Mouse (Mus musculus): ENCODE data around the gene Eif5a. TPM values are rescaled to one million over a fixed set of nuclear protein-coding genes. Genes with fewer than 3 reads are reported as not detected.

The Eif5a gene
- total RNA-seq, 2 experiments from 2014 or later, result 431 to 468 TPM

DNA sequence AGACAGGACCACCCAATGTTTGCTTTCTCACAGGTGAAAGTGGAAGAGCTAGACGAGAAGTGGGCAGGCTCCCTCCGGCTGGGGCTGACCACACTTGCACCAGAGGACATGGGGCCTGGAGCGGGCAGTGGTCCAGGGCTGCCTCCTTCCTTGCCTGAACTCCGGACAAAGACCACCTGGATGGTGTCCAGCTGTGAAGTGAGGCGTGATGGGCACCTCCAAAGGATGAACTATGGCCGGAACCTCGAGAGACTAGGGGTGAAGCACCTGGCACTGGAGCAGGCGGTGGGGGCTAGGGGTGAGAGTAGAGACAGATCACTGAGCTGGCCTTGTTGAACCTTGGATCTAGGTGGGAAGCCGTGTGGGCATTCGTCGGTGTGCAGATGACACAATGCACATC, 13.1 kb downstream of the Eif5a start:
- no peak for DNase-seq (ENCODE audit: low spot score in 2 of 2)

DNA sequence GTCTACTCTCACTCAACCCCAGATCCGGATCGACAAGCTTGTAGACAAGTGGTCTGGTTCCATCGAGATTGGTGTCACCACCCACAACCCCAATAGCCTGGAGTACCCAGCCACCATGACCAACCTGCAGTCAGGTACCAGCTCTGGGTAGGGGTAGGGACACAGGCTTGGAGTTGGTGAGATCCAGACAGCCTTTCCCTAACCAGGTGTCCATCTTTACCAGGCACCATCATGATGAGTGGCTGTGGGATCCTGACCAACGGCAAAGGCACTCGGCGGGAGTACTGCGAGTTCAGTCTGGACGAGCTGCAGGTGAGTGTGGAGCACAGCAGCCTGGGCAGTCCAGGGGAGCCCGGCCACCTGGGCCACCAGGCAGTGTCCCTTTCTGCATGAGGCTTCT, 17.4 kb downstream of the Eif5a start:
- no peak for DNase-seq (ENCODE audit: low spot score in 2 of 2)

DNA sequence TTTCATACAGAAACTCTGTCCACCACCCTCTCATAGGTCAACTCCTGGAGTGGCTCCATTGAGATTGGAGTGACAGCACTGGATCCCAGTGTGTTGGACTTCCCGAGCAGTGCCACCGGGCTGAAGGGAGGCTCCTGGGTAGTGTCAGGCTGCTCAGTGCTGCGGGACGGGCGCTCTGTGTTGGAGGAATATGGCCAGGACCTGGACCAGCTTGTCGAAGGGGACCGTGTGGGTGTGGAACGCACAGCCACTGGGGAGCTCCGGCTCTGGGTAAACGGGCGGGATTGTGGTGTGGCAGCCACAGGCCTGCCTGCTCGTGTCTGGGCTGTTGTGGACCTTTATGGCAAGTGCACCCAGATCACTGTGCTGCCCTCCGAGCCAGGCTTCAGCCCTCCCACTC, 18.8 kb downstream of the Eif5a start:
- no peak for DNase-seq (ENCODE audit: low spot score in 2 of 2)

DNA sequence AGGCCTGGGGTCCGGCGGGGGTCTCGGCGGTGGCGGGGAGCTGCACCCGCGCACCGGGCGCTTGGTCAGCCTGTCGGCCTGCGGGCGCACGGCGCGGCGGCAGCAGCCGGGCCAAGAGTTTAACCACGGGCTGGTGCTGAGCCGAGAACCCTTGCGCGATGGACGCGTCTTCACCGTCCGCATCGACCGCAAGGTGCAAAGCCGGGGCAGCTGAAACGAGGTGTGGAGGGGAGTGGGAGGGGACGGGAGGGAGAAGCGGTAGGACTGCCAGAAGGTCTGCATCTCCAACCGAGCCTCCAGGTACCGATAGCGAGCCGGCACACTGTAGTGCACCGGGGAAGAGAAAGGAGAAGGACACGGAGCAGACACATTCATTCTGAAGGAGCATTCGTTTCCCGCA, 19.8 kb downstream of the Eif5a start:
- DNase-seq (ENCODE audit: low spot score in 2 of 2), result peak in 1 of 2 experiments; percentile 23

DNA sequence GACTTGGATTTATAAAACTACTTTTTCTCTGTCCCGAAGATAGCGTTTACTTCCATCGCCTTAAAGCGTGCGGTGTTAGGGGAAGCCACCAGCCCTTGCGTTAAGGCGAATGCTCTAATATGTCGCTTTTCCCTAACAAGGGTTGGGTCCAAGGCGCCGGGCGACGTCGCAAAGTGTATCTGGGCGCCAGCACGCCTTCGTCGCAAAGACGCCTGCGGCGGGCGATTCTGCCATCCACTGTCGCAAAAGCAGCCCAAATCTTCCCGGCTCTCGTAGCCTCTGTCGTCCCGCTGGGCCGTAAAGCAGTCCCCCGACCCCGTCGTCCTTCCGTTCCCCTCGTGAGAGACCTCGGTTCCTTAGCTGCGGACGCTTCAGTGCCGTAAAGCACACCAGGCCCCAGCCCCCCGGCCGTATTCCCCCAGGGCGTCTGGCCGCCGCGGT, 20.3 kb downstream of the Eif5a start:
- DNase-seq (ENCODE audit: low spot score in 2 of 2), result peak; percentile 93 to 97

DNA sequence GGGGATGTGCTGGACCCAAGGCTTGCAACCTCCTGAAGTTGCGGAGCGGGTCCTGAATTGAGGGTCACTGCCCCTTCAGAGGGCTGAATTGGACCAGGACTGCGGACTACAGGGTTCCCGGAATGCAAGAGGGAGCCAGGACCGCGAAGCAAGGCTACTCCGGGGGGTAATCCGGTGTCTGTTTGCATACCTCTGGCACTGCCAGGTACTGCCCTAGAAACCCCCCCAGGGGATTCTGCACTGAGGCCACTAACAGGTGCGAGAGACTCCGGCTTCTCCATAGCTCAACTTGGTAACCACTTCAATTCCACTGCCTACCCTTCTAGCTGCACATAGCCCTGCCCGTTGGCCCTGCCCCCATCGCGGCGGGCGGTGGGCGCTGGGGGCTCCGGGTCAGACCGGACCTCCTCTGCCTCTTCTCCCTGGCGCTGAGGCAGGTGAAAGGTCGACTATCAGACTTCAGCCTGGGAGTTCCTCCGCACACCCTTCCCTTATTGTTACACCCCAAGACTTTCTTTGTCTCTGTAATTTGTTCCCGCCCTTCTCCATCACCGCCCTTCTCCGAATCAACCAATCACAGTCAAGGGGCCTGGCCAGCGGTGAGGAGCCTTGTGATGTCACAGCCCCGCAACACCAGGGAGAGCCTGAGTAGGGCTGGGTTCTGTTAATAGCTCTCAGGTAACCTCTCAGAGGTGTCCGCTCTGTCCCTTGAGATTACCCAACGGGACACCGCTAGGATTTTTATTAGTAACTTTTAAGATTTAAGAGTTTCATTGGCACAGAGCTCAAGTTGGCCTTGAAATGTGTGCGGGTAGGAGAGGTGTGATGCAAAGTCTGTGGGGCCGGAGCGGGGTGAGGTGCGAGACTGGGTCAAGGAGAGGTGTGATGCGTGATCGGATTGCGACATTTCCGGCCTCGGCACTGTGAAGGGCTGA, 21.0 kb downstream of the Eif5a start, which contains the start of the genes 2810408A11Rik and Neurl4:
TSS of gene 2810408A11Rik (minus strand) at position 517 of the 935 bp plus-strand sequence.
TSS of gene Neurl4 (plus strand) at position 602 of the 935 bp plus-strand sequence.
- DNase-seq (ENCODE audit: low spot score in 2 of 2), result peak; percentile 82 to 89

DNA sequence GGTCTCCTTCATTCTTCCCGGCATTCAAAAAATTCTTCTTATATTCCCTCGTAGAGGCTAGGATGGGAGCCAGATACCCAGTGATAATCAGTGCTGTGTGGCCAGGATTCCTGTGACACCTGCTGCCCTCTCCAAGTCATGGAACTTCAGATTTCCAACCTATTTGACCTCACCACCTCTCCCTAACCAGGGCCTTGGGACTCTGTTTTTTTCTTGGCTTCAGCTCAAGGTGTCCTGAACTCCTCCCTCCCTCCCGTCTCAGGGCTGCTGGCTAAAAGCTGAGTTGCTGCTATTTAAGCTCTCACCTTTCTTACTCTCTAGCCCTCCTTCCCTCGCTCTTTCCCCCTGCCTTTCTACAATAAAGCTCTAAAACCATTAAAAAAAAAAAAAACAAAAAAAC, 21.9 kb downstream of the Eif5a start:
- no peak for DNase-seq (ENCODE audit: low spot score in 2 of 2)

DNA sequence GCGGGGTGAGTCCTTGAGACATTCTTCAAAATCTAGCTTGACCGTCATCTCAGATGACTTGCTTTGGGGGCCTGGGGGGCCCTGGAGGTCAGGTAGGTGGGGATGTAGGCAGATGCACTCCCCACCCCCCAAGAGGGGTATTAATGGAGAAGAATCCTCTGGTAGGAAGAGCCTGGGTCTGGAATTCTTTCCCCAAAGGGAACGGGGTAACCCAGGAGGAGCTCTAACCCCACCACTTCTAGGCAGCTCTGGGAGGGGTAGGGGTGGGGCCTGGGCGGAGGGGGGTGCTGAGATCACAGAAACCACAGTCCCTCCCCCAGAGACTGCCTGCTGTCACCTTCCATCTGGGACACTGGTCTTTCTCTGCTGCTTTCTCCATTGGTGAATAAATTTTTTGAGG, 26.5 kb downstream of the Eif5a start, which contains the start of gene Acap1:
TSS of gene Acap1 (minus strand) at position 249 of the 400 bp plus-strand sequence.
- DNase-seq (ENCODE audit: low spot score in 2 of 2), result no peak

DNA sequence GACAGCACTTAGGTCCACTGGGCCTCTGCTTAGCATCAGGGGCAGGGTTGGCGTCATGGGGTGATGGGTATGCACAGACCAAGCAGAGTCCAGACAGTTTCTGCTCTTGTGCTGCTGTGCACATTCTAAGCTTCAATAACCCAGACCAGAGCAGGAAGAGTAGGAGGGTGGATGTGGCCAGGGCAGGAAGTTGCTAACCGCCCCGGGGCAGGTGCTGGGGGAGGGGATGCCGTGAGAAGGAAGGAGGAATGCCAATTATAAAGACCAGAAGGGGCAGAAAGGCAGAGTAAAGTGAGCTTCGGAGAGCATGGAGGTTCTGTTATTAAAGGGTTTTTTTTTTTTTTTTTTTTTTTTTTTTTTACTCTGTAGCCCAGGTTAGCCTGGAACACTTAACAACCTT, 27.1 kb downstream of the Eif5a start:
- DNase-seq (ENCODE audit: low spot score in 2 of 2), result no peak

DNA sequence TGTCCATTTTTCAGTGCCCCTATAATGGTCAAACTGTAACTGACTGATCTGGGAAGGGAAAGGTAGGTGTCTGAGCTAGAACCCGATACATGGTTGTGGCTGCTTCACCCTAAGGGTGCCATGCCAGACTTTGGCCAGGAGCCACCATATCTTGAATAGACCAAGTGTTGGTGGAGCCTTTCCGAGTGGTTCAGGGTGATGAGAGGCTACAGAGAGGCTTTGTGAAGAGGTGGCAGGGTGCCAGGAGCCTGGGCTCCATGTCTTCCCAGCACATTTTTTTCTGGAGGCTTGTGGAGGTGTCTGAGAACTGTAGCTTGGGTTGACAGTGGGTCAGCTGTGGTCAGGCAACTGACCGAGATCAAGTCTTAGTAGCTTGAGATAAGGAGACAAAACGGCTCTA, 30.3 kb downstream of the Eif5a start:
- DNase-seq (ENCODE audit: low spot score in 2 of 2), result peak in 1 of 2 experiments; percentile 32

DNA sequence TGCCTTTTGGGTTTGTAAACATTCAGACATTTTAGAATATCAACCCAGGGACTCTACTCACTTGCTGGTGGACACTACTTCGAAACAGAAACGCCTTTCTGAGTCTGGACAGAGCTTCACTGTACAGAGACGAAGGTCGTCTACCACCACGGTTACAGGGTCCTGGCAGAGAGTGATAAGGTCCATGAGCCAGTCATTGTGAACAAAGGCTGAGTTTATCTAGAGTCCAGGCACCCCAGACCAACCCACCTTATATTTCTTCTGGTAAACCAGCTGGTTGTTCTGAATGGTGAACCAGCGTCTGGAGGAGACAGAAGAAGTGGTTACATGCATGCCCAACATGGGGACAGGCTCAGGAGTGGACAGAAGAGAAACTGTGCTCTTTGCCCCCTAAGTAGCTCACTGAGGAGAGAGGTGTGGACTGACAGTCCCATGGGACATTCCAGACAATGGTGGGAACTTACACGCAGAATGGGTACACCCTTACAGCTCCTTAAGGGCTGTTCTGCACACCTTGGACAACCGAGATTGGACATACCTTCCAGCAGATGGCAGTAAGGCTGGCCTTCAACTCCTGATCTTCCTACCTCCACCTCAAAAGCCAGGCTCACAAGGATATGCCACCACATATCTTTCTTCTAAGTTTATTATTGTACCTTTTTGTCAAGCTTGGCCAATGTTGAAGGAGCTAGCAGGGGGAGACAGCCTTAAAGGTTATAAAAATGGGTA, 34.7 kb downstream of the Eif5a start:
- DNase-seq (ENCODE audit: low spot score in 2 of 2), result no peak

DNA sequence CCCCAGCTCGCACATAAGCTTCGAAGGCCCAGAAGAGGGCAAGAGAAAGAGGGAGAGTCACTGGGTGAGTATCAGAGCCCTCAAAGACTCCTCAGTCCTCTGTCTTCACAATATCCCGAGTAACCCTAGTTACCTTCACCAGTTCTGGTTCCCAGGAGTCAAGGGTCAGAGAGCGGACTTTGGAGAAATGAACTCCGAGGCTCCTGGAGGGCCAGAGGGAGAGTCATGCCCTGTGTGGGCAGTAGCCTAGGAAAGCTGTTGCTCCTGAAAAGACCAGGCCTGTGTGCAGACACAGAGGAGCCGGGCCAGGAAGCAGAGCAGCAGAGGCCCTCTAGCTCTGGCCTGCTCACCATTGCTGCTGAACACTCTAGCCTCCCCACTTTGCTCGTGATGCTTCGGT, 37.1 kb downstream of the Eif5a start:
- DNase-seq (ENCODE audit: low spot score in 2 of 2), result no peak

DNA sequence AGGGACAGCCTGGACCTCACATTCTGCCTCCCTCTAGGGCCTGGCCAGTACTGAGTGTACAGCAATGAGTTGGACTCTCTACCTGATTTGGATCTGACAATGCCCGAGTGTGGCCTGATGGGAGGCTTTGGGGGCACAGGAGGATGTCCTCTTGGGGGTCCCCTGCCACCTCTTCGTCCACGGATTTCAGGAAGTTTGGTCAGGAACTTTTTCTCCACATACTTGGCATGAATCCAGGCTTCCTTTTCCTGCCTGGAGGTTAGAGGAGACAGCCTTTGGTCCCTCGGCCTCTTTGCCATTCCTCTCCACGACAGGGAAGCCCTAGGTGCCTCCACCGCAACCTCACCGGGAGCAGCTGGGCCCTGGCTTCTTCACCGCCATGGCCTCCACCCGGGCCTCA, 37.5 kb downstream of the Eif5a start:
- DNase-seq (ENCODE audit: low spot score in 2 of 2), result no peak

DNA sequence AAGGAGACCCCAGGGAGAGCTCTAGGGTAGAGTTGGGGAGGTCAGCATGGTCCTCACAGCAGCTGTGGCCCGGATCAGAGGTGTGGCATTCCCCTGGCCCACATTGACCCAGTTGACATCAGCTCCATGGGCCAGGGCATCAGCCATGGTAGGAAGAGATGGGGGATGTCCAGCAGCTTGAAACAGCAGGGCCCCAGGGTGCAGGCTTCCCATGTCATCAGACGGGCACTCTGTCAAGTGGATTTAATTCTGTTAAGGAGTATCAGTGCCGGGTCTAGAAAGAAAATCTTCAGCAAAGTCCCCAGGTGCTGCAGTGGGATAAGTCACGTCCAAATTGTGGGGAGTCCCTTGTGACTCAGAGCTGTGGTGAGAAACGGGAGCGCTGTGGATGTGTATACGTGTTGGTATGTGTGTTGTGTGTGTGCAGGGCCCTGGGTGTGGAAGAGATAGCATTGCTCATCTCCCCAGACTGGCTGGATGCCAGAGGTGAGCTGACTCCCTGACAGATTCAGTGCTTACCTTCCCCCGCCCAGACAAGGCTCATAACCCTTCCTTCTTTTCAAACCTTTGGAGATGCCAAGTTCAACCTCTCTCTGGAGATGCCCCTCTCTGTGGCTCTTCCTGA, 38.1 kb downstream of the Eif5a start:
- no peak for DNase-seq (ENCODE audit: low spot score in 2 of 2)

DNA sequence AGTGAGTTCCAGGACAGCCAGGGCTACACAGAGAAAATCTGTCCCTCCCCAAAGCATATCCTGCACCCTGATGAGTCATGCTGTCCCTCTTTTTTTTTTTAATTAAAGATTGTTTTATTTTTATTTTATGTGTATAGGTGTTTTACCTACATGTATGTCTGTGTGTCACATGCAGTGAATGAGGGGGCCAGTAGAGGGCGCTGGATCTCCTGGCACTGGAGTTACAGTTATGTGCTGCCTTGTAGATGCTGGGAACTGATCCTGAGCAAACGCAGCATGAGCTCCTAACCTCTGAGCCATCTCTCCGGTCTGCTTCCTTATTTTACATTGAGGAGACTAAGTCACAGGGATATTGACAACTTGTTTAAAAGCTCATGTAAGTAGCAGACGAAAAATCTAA, 38.7 kb downstream of the Eif5a start:
- no peak for DNase-seq (ENCODE audit: low spot score in 2 of 2)

DNA sequence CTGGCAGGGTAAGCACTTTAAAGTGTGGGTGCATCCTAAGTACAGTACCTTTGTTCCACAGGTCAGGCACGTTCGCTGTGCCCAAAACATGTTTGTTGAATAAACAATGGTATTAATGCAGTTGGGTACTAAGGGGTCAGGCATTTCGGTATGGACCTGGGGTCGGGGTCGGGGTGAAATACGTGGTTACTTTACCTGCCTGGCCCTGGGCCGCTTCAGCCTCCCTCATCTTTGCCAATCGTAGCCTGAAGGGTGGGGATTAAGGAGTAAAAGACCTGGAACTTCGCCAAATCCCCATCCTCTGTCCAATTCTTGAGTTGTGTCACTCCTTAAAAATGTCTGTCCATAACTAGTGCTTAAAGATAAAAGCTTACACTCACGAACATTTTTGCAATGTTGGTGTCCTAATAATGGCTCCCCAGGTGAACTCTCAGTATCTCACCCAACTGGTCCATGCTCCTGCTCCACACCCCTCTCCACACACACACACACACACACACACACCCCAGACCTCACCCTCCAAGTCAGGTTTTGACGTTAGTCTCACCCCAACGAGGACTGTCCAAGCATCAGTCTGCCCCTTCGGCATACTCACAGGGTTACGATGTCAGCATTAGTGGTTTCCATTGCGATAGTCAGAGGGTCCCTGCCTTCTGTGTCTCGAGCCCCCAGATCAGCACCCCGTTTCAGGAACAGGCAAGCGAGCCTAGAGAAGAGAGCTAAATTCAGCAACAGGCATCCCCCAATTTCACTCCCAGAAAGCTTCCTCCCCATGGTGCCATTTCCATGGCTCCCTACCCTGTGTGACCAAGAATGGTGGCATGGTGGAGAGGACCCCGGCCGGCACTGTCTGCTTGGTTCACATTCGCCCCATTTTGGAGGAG, 39.7 kb downstream of the Eif5a start:
- no peak for DNase-seq (ENCODE audit: low spot score in 2 of 2)

DNA sequence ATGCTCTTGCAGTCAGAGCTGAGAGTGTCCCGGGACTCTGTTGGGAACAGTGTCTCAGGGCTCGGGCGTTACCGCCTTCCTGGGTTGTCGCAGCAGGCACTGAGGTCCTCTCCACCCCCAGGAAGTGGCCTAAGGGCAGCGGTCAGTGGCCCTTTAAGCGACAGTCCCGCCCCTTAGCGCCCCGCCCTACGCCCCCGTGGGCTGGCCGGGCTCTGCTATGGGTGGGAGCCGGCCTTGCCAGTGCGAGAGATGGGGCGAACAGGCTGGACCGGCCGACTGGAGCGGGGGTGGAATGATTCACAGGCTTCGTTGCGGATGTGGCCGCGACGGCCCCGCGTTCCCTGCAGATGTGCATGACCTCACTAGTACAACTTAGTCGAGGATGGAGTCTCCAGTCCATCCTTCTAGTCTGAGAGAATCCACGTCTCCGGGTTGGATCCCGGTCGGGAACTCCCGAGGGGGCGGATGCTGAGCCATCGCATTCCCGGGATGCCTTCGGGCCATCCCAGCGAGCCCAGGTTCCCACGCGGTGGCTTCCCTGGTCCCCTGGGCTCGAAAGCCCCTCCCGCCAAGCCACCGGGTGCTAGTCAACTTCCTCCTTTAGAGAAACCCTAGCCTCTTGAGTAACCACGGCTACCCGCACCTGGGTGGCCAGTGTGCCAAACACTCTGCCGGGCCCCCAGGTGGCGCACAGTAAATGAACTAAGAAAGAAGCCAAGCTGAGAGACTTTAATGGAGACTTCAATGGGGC, 40.7 kb downstream of the Eif5a start, which contains the start of gene Kctd11:
TSS of gene Kctd11 (minus strand) at position 554 of the 751 bp plus-strand sequence.
- DNase-seq (ENCODE audit: low spot score in 2 of 2), result peak; percentile 55 to 58

DNA sequence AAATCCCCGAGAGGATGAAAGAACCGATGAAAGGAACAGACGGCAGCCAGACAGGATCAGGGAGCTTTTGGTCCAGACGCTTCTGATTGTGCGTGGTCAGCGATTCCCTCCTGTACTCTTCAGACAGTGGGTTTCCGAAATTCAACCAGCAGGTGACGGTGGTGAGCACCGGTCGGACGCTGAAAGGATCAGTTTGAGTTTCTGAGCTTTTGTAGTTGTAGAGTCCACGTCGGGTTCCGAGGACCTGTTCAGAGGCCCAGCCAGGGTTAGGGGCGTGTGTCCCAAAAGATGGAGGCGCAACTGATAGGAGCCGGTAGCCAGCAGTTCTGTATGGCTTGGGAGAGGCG, 41.3 kb downstream of the Eif5a start:
- DNase-seq (ENCODE audit: low spot score in 2 of 2), result peak; percentile 27 to 30

DNA sequence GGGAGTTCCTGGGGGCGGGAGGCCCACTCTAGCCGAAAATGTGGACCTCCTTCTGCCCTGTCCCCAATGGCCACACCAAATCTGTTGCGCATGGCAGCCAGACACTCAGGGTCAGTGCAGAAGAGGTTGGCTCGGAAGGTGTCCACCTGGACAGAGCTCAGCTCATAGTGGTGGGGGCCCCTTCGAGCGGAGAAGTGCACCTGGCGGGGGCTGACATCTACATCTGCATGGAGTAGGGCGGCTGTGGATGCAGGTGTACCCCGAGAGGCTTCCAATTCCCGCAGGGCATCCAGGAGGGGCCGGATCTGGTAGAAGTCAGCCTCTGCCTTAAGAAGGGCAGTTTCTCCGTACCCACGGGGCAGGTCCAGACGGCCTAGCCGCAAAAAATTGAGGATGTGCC, 42.0 kb downstream of the Eif5a start:
- DNase-seq (ENCODE audit: low spot score in 2 of 2), result no peak

DNA sequence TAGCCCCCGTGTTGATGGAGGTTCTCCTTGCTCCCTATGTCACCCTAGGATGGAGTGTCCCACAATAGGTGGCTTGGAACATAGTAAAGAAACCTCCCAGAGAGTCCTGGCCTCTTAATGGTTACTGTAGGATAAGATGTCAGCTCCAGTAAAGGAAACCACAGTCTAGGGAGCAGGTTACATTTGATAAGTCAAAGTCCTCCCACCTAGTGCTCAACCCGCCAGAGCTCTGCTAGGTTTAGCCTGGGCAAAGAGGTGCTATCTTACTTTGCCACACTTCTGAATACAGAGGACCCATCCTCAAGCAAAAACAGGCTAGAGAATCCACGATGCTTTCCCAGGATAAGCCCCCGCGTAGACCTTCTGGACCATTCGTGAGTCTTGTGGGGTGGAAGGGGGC, 42.8 kb downstream of the Eif5a start:
- no peak for DNase-seq (ENCODE audit: low spot score in 2 of 2)

Measured in left cerebral cortex, adult 18-20 months (tissue).